In the genomic region with DNA sequence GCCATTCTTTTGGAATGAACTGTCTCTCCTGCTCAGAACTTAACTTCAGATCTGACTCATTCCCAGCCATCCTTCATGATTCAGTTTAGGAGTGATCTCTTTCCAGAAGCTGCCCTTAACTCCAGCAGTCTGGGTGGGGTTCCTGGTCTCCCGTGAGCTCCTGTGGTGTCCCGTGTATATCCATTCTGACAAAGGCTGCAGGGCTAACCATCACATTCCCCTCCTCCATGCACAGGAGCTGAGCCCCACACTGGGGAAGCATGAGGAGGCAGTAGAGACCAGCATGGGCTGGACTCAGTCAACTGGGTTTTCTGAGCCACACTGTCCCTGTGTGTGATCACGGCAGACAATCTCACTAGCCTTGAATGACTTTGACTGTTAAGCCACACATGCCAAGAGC, we compare ENCODE assay signal across 31 mouse cellular contexts. TPM values are rescaled to one million over a fixed set of nuclear protein-coding genes. Genes with fewer than 3 reads are reported as not detected.
"Had no signal": no experiment of that assay in that cellular context is flagged by ENCODE, and none has a peak within 500 bp of the region (broad histone marks: within the 10 kb centered on the region; RNA-seq: fewer than 3 reads in every experiment).

No protein-coding gene starts in this region.

- H3K4me2 ChIP-seq: heart, embryonic 12.5 days; hindbrain, embryonic 13.5 days; intestine, embryonic 15.5 days; limb, embryonic 12.5 days; liver, embryonic 11.5 days; liver, embryonic 13.5 days; liver, embryonic 15.5 days had no signal

- H3K27ac ChIP-seq: gastrocnemius, adult 2 months; heart, embryonic 10.5 days; hindbrain, embryonic 10.5 days; hindbrain, embryonic 13.5 days; intestine, embryonic 15.5 days; layer of hippocampus, adult 2 months; left cerebral cortex, adult 2 months; limb, embryonic 10.5 days; limb, embryonic 12.5 days; liver, embryonic 13.5 days; liver, embryonic 15.5 days had no signal

- DNase-seq: gastrocnemius, adult 2 months; gastrocnemius, postnatal 10 days; gastrocnemius, postnatal 25 days; heart, adult 18-20 months; heart, postnatal 10 days; heart, postnatal 4 days; kidney, adult 18-20 months; kidney, adult 8-10 months; kidney, postnatal 10 days; kidney, postnatal 25 days; kidney, postnatal 4 days; liver; liver, embryonic 13.5 days had no signal

- H3K9ac ChIP-seq: heart, embryonic 12.5 days; hindbrain, embryonic 13.5 days; intestine, embryonic 15.5 days; limb, embryonic 12.5 days; liver, embryonic 13.5 days; liver, embryonic 15.5 days had no signal

- H3K4me3 ChIP-seq: gastrocnemius, adult 2 months; heart, embryonic 10.5 days; heart, embryonic 12.5 days; hindbrain, embryonic 10.5 days; hindbrain, embryonic 13.5 days; intestine, embryonic 15.5 days; layer of hippocampus, adult 2 months; left cerebral cortex, adult 2 months; limb, embryonic 10.5 days; limb, embryonic 12.5 days; liver, embryonic 13.5 days; liver, embryonic 15.5 days had no signal

- H3K36me3 ChIP-seq: heart, embryonic 10.5 days; heart, embryonic 12.5 days; hindbrain, embryonic 10.5 days; hindbrain, embryonic 13.5 days; intestine, embryonic 15.5 days; limb, embryonic 10.5 days; limb, embryonic 12.5 days; liver, embryonic 13.5 days; liver, embryonic 15.5 days had no signal

- H3K4me1 ChIP-seq: intestine, embryonic 15.5 days; limb, embryonic 12.5 days; liver, embryonic 13.5 days; liver, embryonic 15.5 days had no signal

- H3K27me3 ChIP-seq: liver, embryonic 13.5 days; liver, embryonic 15.5 days had no signal

- ATAC-seq: inflammation-experienced regulatory T-cells, adult 6 months; intestine, embryonic 15.5 days; intestine, postnatal 0 days had no signal

- H3K9me3 ChIP-seq: heart, embryonic 10.5 days; heart, embryonic 12.5 days; hindbrain, embryonic 10.5 days; hindbrain, embryonic 13.5 days; intestine, embryonic 15.5 days; limb, embryonic 10.5 days; limb, embryonic 12.5 days; liver, embryonic 13.5 days; liver, embryonic 15.5 days had no signal

RNA-seq across cellular contexts. Expression of a gene that starts 51.5 kb away (rescaled TPM):
- total RNA-seq: gastrocnemius, adult 2 months; gastrocnemius, postnatal 10 days; gastrocnemius, postnatal 25 days; gastrocnemius, postnatal 4 days; granulocyte monocyte progenitor cell, adult 5-6 weeks; heart, adult 18-20 months; heart, adult 8-10 months; heart, postnatal 25 days had no signal
- polyA plus RNA-seq: heart, embryonic 14.5 days; hindbrain, embryonic 10.5 days; inflammation-experienced regulatory T-cells, adult 6 months; intestine, postnatal 0 days; limb, embryonic 10.5 days; limb, embryonic 12.5 days; liver, embryonic 11.5 days; liver, embryonic 13.5 days; liver, embryonic 15.5 days had no signal
